8 mouse cellular contexts compared by ENCODE assay signal in the genomic region with DNA sequence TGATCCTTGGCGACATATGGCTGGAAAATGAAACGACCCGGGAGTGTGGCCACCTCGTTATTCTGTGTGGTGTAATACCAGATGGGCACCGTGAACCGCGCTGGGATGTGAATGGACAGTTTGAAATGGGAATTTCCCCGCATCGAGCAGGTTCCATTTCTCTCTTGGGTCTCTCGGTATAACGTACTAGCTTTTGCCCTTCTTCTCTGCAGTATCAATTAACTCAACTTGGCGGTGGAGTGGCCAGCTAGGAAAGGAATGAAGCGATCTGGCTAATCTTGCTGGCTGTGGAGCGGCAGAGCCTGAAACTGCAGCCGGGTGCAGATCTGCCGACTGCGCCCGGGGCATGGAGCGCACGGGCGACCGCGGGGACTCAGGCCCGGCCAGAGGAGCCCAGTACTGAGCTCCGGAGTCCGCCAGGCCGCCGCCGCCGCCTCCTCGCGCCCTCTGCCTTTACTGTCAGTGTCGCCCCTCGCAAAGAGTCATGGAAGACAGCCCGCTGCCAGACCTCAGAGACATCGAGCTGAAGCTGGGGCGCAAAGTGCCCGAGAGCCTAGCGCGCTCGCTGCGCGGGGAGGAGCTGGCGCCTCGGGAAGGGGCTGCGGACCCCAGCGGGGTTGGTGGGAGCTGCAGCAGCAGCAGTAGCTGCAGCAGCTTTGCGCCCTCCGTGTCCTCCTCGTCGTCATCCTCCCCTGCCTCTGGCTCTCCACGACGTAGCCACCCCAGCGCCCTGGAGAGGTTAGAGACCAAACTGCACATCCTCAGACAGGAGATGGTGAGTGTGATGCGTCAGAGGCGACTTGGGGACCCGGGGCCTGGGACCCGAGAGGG. TPM values are rescaled to one million over a fixed set of nuclear protein-coding genes. Genes with fewer than 3 reads are reported as not detected.
A peak's percentile ranks its signal among the peaks of the same experiment; 100 is the strongest.
DNase-seq lines count a peak whose midpoint lies in the region; ATAC-seq lines count a peak whose summit lies in the region.
"Had no signal": no experiment of that assay in that cellular context is flagged by ENCODE, and none has a peak within 500 bp of the region (broad histone marks: within the 10 kb centered on the region; RNA-seq: fewer than 3 reads in every experiment).

No protein-coding gene starts in this region.

- H3K9me3 ChIP-seq in hindbrain, embryonic 14.5 days (ENCODE audit: control insufficient read depth, low read length): no peaks in the 10 kb centered on the region
- no peaks in the 10 kb centered on the region for H3K9me3 ChIP-seq in midbrain, embryonic 10.5 days (replicated peaks)

- peaks cover 8% of the 10 kb centered on the region; the same call in 1 of the 2 replicates for H3K4me1 ChIP-seq in hindbrain, embryonic 14.5 days (replicated peaks; ENCODE audit: control insufficient read depth, insufficient read depth, low read length)
- H3K4me1 ChIP-seq in midbrain, embryonic 10.5 days: peaks cover 7% of the 10 kb centered on the region; the same call in 1 of the 2 replicates

- H3K27me3 ChIP-seq in hindbrain, embryonic 14.5 days (ENCODE audit: control insufficient read depth, insufficient read depth, low read length): no peaks in the 10 kb centered on the region
- H3K27me3 ChIP-seq in midbrain, embryonic 10.5 days (ENCODE audit: low read depth, poor library complexity, severe bottlenecking): no peaks in the 10 kb centered on the region

- H3K4me2 ChIP-seq in hindbrain, embryonic 14.5 days (replicated peaks): peak overlapping the region; percentile 58

- WGBS in hindbrain, embryonic 14.5 days: under 1% methylated on average over 54 of the region's 58 CpGs
- under 1% methylated on average over 54 of the region's 58 CpGs for WGBS in midbrain, embryonic 10.5 days

- H3K4me3 ChIP-seq in hindbrain, embryonic 14.5 days (replicated peaks; ENCODE audit: low read length): peak overlapping the region; percentile 81
- H3K4me3 ChIP-seq in midbrain, embryonic 10.5 days: peak overlapping the region; percentile 77

- H3K9ac ChIP-seq in hindbrain, embryonic 14.5 days: peak overlapping the region; percentile 82

- H3K27ac ChIP-seq in hindbrain, embryonic 14.5 days: peak overlapping the region; percentile 92
- H3K27ac ChIP-seq in midbrain, embryonic 10.5 days (replicated peaks): peak overlapping the region; percentile 91
- H3K27ac ChIP-seq: macrophage had no signal

- ATAC-seq in hindbrain, embryonic 14.5 days (ENCODE audit: low FRiP score): peak; percentile 85

- peak; percentile 76 for DNase-seq in adrenal gland, adult 2 months
- peak; percentile 69 to 76 for DNase-seq in cerebellum, postnatal 14 days
- peak; percentile 60 to 67 for DNase-seq in frontal cortex, postnatal 36 days (ENCODE audit: low spot score in 2 of 2)
- DNase-seq in hindbrain, embryonic 14.5 days (ENCODE audit: low spot score): peak; percentile 69
- peak; percentile 21 to 54 for DNase-seq in left cerebral cortex, adult 8-10 months (ENCODE audit: low spot score in 2 of 2)
- DNase-seq in midbrain, embryonic 10.5 days (ENCODE audit: low spot score): peak; percentile 79
- DNase-seq in skeletal muscle tissue, adult 2 months (ENCODE audit: low read depth, low spot score): peak; percentile 10

- H3K36me3 ChIP-seq in hindbrain, embryonic 14.5 days (replicated peaks; ENCODE audit: control insufficient read depth, insufficient read depth): no peaks in the 10 kb centered on the region
- H3K36me3 ChIP-seq in midbrain, embryonic 10.5 days: no peaks in the 10 kb centered on the region

RNA-seq across cellular contexts. Expression of gene Lurap1l, which starts 0.6 kb away (rescaled TPM):
- total RNA-seq in adrenal gland, adult 2 months (2021): 1 to 10 TPM; 5.9 to 9.1 TPM
- polyA plus RNA-seq in adrenal gland, adult 2 months (2012; rRNA removed): 12.4 and 14.0 TPM in 2 replicates
- polyA plus RNA-seq in hindbrain, embryonic 14.5 days (2014; fragmentation: Nextera tagmentation; extraction: Ambion mirVana): 11.4 and 12.3 TPM in 2 replicates
- total RNA-seq in left cerebral cortex, adult 8-10 months (2022): 1 to 10 TPM; 8.2 to 9.2 (median 8.4) TPM
- 2.4 and 3.0 TPM in 2 replicates for polyA plus RNA-seq in midbrain, embryonic 10.5 days (2016; fragmentation: Nextera tagmentation; extraction: Ambion mirVana)
- polyA plus RNA-seq: macrophage had no signal

Comparison
In these comparisons a context has a peak if more than half of its experiments do, and no peak if none do; other contexts are left out.
1. Peak in every context shown above with its lines: DNase-seq, ATAC-seq, H3K4me3 ChIP-seq and H3K27ac ChIP-seq.
2. DNase-seq: peak in every context shown above with its lines; median percentile 79 in midbrain, embryonic 10.5 days; 76 in adrenal gland, adult 2 months; 72 in cerebellum, postnatal 14 days; 69 in hindbrain, embryonic 14.5 days; 64 in frontal cortex, postnatal 36 days; 38 in left cerebral cortex, adult 8-10 months; 10 in skeletal muscle tissue, adult 2 months.